Mouse (Mus musculus): ENCODE measurements at regions not wholly inside any gene's neighbourhood (a gene's known extent, or its start where the extent isn't known, plus 50 kb on each side); places are given as distances from the start of the nearest gene placed in this dataset.

DNA sequence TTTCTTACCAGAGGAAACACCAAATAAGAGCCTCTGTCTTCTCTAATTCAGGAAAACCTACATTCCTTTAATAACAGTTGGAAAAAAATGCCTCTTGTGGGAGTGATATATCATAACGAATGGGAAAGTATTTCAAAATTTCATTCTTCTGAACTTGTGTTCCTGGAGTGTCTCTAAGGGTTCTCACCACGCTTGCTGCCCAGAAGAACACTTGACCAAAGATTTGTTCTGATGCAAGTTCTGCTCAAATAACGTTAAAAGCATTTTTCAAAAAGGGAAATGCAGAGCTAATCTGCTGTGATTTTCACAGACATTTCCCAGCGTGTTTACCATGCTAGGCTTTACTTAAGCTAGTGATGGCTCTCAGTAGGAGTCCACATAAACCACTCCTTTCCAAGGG lies 329.8 kb upstream of the Hsf2 start:
- Histone ChIP-seq H3K4me3 (ENCODE audit: low read depth, low read length) (no peak overlapping the region), H3K9ac (ENCODE audit: low read depth, poor library complexity, severe bottlenecking) (no peak overlapping the region), H3K36me3 (ENCODE audit: control insufficient read depth, insufficient read depth, low read length, poor library complexity, severe bottlenecking) (no peaks in the 10 kb centered on the region), H3K4me1 (ENCODE audit: control insufficient read depth, insufficient read depth, low read length) (no peaks in the 10 kb centered on the region), H3K27ac (ENCODE audit: insufficient read depth, low read length) (no peak overlapping the region), H3K9me3 (replicated peaks; ENCODE audit: control insufficient read depth, insufficient read depth, low read length, poor library complexity, severe bottlenecking) (no peaks in the 10 kb centered on the region), H3K27me3 (ENCODE audit: control insufficient read depth, insufficient read depth, low read length, poor library complexity, severe bottlenecking) (no peaks in the 10 kb centered on the region)
- TF ChIP-seq POLR2A (IDR thresholded peaks at IDR 0.05; ENCODE audit: insufficient read depth, low read length) (no peak), CTCF (IDR thresholded peaks at IDR 0.05; ENCODE audit: low read depth, low read length) (no peak), EP300 (IDR thresholded peaks at IDR 0.05; ENCODE audit: insufficient read depth, low read depth, low read length) (no peak)

- H3K36me3 ChIP-seq (ENCODE audit: control insufficient read depth, insufficient read depth, low read length, poor library complexity, severe bottlenecking) = no peaks in the 10 kb centered on the region
- H3K4me3 ChIP-seq (ENCODE audit: low read depth, low read length) = no peak overlapping the region
- H3K9ac ChIP-seq (ENCODE audit: low read depth, poor library complexity, severe bottlenecking) = no peak overlapping the region
- H3K27me3 ChIP-seq (ENCODE audit: control insufficient read depth, insufficient read depth, low read length, poor library complexity, severe bottlenecking) = no peaks in the 10 kb centered on the region
- no peaks in the 10 kb centered on the region for H3K9me3 ChIP-seq (replicated peaks; ENCODE audit: control insufficient read depth, insufficient read depth, low read length, poor library complexity, severe bottlenecking)
- H3K4me1 ChIP-seq (ENCODE audit: control insufficient read depth, insufficient read depth, low read length) = no peaks in the 10 kb centered on the region
- H3K27ac ChIP-seq (ENCODE audit: insufficient read depth, low read length) = no peak overlapping the region
- TF ChIP-seq CTCF (IDR thresholded peaks at IDR 0.05; ENCODE audit: low read depth, low read length) (no peak), POLR2A (IDR thresholded peaks at IDR 0.05; ENCODE audit: insufficient read depth, low read length) (no peak), EP300 (IDR thresholded peaks at IDR 0.05; ENCODE audit: insufficient read depth, low read depth, low read length) (no peak)
These were observed 329.3 kb upstream of the Hsf2 start for GRCm38 (mm10) chr10:57156912-57157311.

GRCm38 (mm10) chr10:57160546-57160945 lies 325.6 kb upstream of the Hsf2 start:
- H3K4me3 ChIP-seq (ENCODE audit: low read depth, low read length) = no peak overlapping the region
- H3K27ac ChIP-seq (ENCODE audit: insufficient read depth, low read length) = no peak overlapping the region
- TF ChIP-seq CTCF (IDR thresholded peaks at IDR 0.05; ENCODE audit: low read depth, low read length) (no peak), POLR2A (IDR thresholded peaks at IDR 0.05; ENCODE audit: insufficient read depth, low read length) (no peak), EP300 (IDR thresholded peaks at IDR 0.05; ENCODE audit: insufficient read depth, low read depth, low read length) (no peak)
- no peaks in the 10 kb centered on the region for H3K36me3 ChIP-seq (ENCODE audit: control insufficient read depth, insufficient read depth, low read length, poor library complexity, severe bottlenecking)
- H3K9me3 ChIP-seq (replicated peaks; ENCODE audit: control insufficient read depth, insufficient read depth, low read length, poor library complexity, severe bottlenecking) = no peaks in the 10 kb centered on the region
- H3K4me1 ChIP-seq (ENCODE audit: control insufficient read depth, insufficient read depth, low read length) = no peaks in the 10 kb centered on the region
- H3K27me3 ChIP-seq (ENCODE audit: control insufficient read depth, insufficient read depth, low read length, poor library complexity, severe bottlenecking) = no peaks in the 10 kb centered on the region
- H3K9ac ChIP-seq (ENCODE audit: low read depth, poor library complexity, severe bottlenecking) = no peak overlapping the region

GRCm38 (mm10) chr10:57163359-57163758 lies 322.8 kb upstream of the Hsf2 start:
- TF ChIP-seq EP300 (IDR thresholded peaks at IDR 0.05; ENCODE audit: insufficient read depth, low read depth, low read length) (no peak), CTCF (IDR thresholded peaks at IDR 0.05; ENCODE audit: low read depth, low read length) (no peak), POLR2A (IDR thresholded peaks at IDR 0.05; ENCODE audit: insufficient read depth, low read length) (no peak)
- no peaks in the 10 kb centered on the region for H3K9me3 ChIP-seq (replicated peaks; ENCODE audit: control insufficient read depth, insufficient read depth, low read length, poor library complexity, severe bottlenecking)
- H3K36me3 ChIP-seq (ENCODE audit: control insufficient read depth, insufficient read depth, low read length, poor library complexity, severe bottlenecking) = no peaks in the 10 kb centered on the region
- no peak overlapping the region for H3K9ac ChIP-seq (ENCODE audit: low read depth, poor library complexity, severe bottlenecking)
- H3K27me3 ChIP-seq (ENCODE audit: control insufficient read depth, insufficient read depth, low read length, poor library complexity, severe bottlenecking) = no peaks in the 10 kb centered on the region
- no peak overlapping the region for H3K4me3 ChIP-seq (ENCODE audit: low read depth, low read length)
- H3K4me1 ChIP-seq (ENCODE audit: control insufficient read depth, insufficient read depth, low read length) = no peaks in the 10 kb centered on the region
- H3K27ac ChIP-seq (ENCODE audit: insufficient read depth, low read length) = no peak overlapping the region

- Histone ChIP-seq H3K9me3 (replicated peaks; ENCODE audit: control insufficient read depth, insufficient read depth, low read length, poor library complexity, severe bottlenecking) (no peaks in the 10 kb centered on the region), H3K9ac (ENCODE audit: low read depth, poor library complexity, severe bottlenecking) (no peak overlapping the region), H3K4me1 (ENCODE audit: control insufficient read depth, insufficient read depth, low read length) (no peaks in the 10 kb centered on the region), H3K27me3 (ENCODE audit: control insufficient read depth, insufficient read depth, low read length, poor library complexity, severe bottlenecking) (no peaks in the 10 kb centered on the region), H3K4me3 (ENCODE audit: low read depth, low read length) (no peak overlapping the region), H3K36me3 (ENCODE audit: control insufficient read depth, insufficient read depth, low read length, poor library complexity, severe bottlenecking) (no peaks in the 10 kb centered on the region), H3K27ac (ENCODE audit: insufficient read depth, low read length) (no peak overlapping the region)
- no peak for TF ChIP-seq POLR2A (IDR thresholded peaks at IDR 0.05; ENCODE audit: insufficient read depth, low read length)
These were observed 302.6 kb upstream of the Hsf2 start for GRCm38 (mm10) chr10:57183560-57183959.

GRCm38 (mm10) chr10:57210701-57211100 lies 275.5 kb upstream of the Hsf2 start:
- Histone ChIP-seq H3K36me3 (ENCODE audit: control insufficient read depth, insufficient read depth, low read length, poor library complexity, severe bottlenecking) (no peaks in the 10 kb centered on the region), H3K4me1 (ENCODE audit: control insufficient read depth, insufficient read depth, low read length) (no peaks in the 10 kb centered on the region), H3K4me3 (ENCODE audit: low read depth, low read length) (no peak overlapping the region), H3K9ac (ENCODE audit: low read depth, poor library complexity, severe bottlenecking) (no peak overlapping the region), H3K27me3 (ENCODE audit: control insufficient read depth, insufficient read depth, low read length, poor library complexity, severe bottlenecking) (no peaks in the 10 kb centered on the region), H3K9me3 (replicated peaks; ENCODE audit: control insufficient read depth, insufficient read depth, low read length, poor library complexity, severe bottlenecking) (no peaks in the 10 kb centered on the region; the same call in 1 of the 2 replicates), H3K27ac (ENCODE audit: insufficient read depth, low read length) (no peak overlapping the region)
- TF ChIP-seq CTCF (IDR thresholded peaks at IDR 0.05; ENCODE audit: low read depth, low read length) = no peak
- TF ChIP-seq EP300 (IDR thresholded peaks at IDR 0.05; ENCODE audit: insufficient read depth, low read depth, low read length) = no peak
- no peak for TF ChIP-seq POLR2A (IDR thresholded peaks at IDR 0.05; ENCODE audit: insufficient read depth, low read length)

All from ES-Bruce4 (cell line).